Mouse (Mus musculus): ENCODE measurements around the gene 9530003J23Rik. TPM values are rescaled to one million over a fixed set of nuclear protein-coding genes. Genes with fewer than 3 reads are reported as not detected.
"Not testable (repeated sequence)": the region's sequence is repeated elsewhere in the genome, so short reads cannot be mapped to it uniquely, and the experiment has no call there.

The 9530003J23Rik gene
- polyA plus RNA-seq (2016; fragmentation: Nextera tagmentation; extraction: Ambion mirVana), result not detected in 2 replicates

- H3K4me2 ChIP-seq, result no peak within 1 kb of the TSS
- 70% methylated on average over 12 of the region's 12 CpGs for WGBS (ENCODE audit: insufficient replicate concordance)
These were observed at the start of gene 9530003J23Rik for GRCm38 (mm10) chr10:117238603-117239002. TSS of gene 9530003J23Rik (minus strand) at chr10:117238703.

GRCm38 (mm10) chr10:117287226-117287850 lies 48.8 kb upstream of the 9530003J23Rik start:
- Histone ChIP-seq H3K4me3 (no peak overlapping the region), H3K4me1 (no peaks in the 10 kb centered on the region), H3K36me3 (no peaks in the 10 kb centered on the region), H3K4me2 (no peak overlapping the region), H3K27me3 (replicated peaks) (no peaks in the 10 kb centered on the region; the same call in 1 of the 2 replicates), H3K9me3 (replicated peaks) (no peaks in the 10 kb centered on the region), H3K9ac (no peak overlapping the region), H3K27ac (no peak overlapping the region)
- 58% methylated on average over 3 of the region's 3 CpGs for WGBS (ENCODE audit: insufficient replicate concordance)
- no peak for ATAC-seq

More at GRCm38 (mm10) chr10:117238603-117239002, at the start of gene 9530003J23Rik:
- no peak within 1 kb of the TSS for H3K27ac ChIP-seq
- ATAC-seq, result no peak
- H3K4me1 ChIP-seq, result no peaks in the 10 kb centered on the region
- no peak within 1 kb of the TSS for H3K9ac ChIP-seq
- no peaks in the 10 kb centered on the region for H3K36me3 ChIP-seq
- no peaks in the 10 kb centered on the region for H3K27me3 ChIP-seq (replicated peaks)
- H3K4me3 ChIP-seq, result no peak within 1 kb of the TSS
- no peaks in the 10 kb centered on the region for H3K9me3 ChIP-seq (replicated peaks)

- no peak for ATAC-seq
- no peak overlapping the region for H3K9ac ChIP-seq
- no peak overlapping the region for H3K27ac ChIP-seq
- no peak overlapping the region for H3K4me2 ChIP-seq
- no peaks in the 10 kb centered on the region for H3K36me3 ChIP-seq
- WGBS (ENCODE audit: insufficient replicate concordance), result 76% methylated on average over 6 of the region's 6 CpGs
- H3K9me3 ChIP-seq (replicated peaks), result no peaks in the 10 kb centered on the region
- no peaks in the 10 kb centered on the region; the same call in 1 of the 2 replicates for H3K27me3 ChIP-seq (replicated peaks)
- H3K4me3 ChIP-seq, result no peak overlapping the region
- no peaks in the 10 kb centered on the region for H3K4me1 ChIP-seq
These were observed 48.0 kb upstream of the 9530003J23Rik start for GRCm38 (mm10) chr10:117286366-117286970.

GRCm38 (mm10) chr10:117285584-117285983 lies 47.1 kb upstream of the 9530003J23Rik start:
- not testable (repeated sequence) for H3K27me3 ChIP-seq (replicated peaks); H3K27ac ChIP-seq; H3K9me3 ChIP-seq (replicated peaks); ATAC-seq; H3K4me1 ChIP-seq; H3K9ac ChIP-seq; H3K4me2 ChIP-seq; H3K4me3 ChIP-seq; H3K36me3 ChIP-seq
- 70% methylated on average over 3 of the region's 7 CpGs for WGBS (ENCODE audit: insufficient replicate concordance)

GRCm38 (mm10) chr10:117284578-117285520 lies 46.3 kb upstream of the 9530003J23Rik start:
- H3K4me1 ChIP-seq, result no peaks in the 10 kb centered on the region
- H3K27ac ChIP-seq, result no peak overlapping the region
- no peaks in the 10 kb centered on the region for H3K36me3 ChIP-seq
- no peak overlapping the region for H3K9ac ChIP-seq
- H3K9me3 ChIP-seq (replicated peaks), result no peaks in the 10 kb centered on the region
- no peak overlapping the region for H3K4me2 ChIP-seq
- H3K27me3 ChIP-seq (replicated peaks), result no peaks in the 10 kb centered on the region
- 65% methylated on average over 10 of the region's 10 CpGs for WGBS (ENCODE audit: insufficient replicate concordance)
- no peak for ATAC-seq
- H3K4me3 ChIP-seq, result no peak overlapping the region

GRCm38 (mm10) chr10:117283871-117284577 lies 45.5 kb upstream of the 9530003J23Rik start:
- no peak overlapping the region for H3K9ac ChIP-seq
- no peaks in the 10 kb centered on the region for H3K4me1 ChIP-seq
- no peaks in the 10 kb centered on the region for H3K9me3 ChIP-seq (replicated peaks)
- H3K4me3 ChIP-seq, result no peak overlapping the region
- H3K36me3 ChIP-seq, result no peaks in the 10 kb centered on the region
- H3K4me2 ChIP-seq, result no peak overlapping the region
- no peaks in the 10 kb centered on the region for H3K27me3 ChIP-seq (replicated peaks)
- H3K27ac ChIP-seq, result no peak overlapping the region
- WGBS (ENCODE audit: insufficient replicate concordance), result 55% methylated on average over 7 of the region's 7 CpGs
- no peak for ATAC-seq

- H3K9ac ChIP-seq; H3K27me3 ChIP-seq (replicated peaks); H3K4me3 ChIP-seq; ATAC-seq; H3K4me1 ChIP-seq; H3K4me2 ChIP-seq; H3K27ac ChIP-seq; H3K9me3 ChIP-seq (replicated peaks); H3K36me3 ChIP-seq: not testable (repeated sequence)
- 58% methylated on average over 4 of the region's 4 CpGs for WGBS (ENCODE audit: insufficient replicate concordance)
These were observed 44.7 kb upstream of the 9530003J23Rik start for GRCm38 (mm10) chr10:117283196-117283595.

GRCm38 (mm10) chr10:117282551-117282950 lies 44.0 kb upstream of the 9530003J23Rik start:
- no peak for ATAC-seq
- H3K4me2 ChIP-seq, result no peak overlapping the region
- 58% methylated on average over 2 of the region's 2 CpGs for WGBS (ENCODE audit: insufficient replicate concordance)

GRCm38 (mm10) chr10:117282049-117282448 lies 43.5 kb upstream of the 9530003J23Rik start, which contains the start of gene Lyz2:
TSS of gene Lyz2 (minus strand) at chr10:117282321.
- WGBS (ENCODE audit: insufficient replicate concordance), result 15% methylated on average over 4 of the region's 4 CpGs
- H3K4me2 ChIP-seq, result peak within 1 kb of the TSS; percentile 20; the same call in 1 of the 2 replicates
- H3K36me3 ChIP-seq, result no peaks in the 10 kb centered on the region
- no peaks in the 10 kb centered on the region for H3K4me1 ChIP-seq
- no peak within 1 kb of the TSS for H3K27ac ChIP-seq
- ATAC-seq, result no peak
- no peaks in the 10 kb centered on the region for H3K27me3 ChIP-seq (replicated peaks)
- H3K4me3 ChIP-seq, result peak within 1 kb of the TSS; percentile 17; the same call in 1 of the 2 replicates
- H3K9me3 ChIP-seq (replicated peaks), result no peaks in the 10 kb centered on the region
- no peak within 1 kb of the TSS for H3K9ac ChIP-seq

More at GRCm38 (mm10) chr10:117282551-117282950, 44.0 kb upstream of the 9530003J23Rik start:
- Histone ChIP-seq H3K9me3 (replicated peaks) (no peaks in the 10 kb centered on the region), H3K36me3 (no peaks in the 10 kb centered on the region), H3K9ac (no peak overlapping the region), H3K4me1 (no peaks in the 10 kb centered on the region), H3K27me3 (replicated peaks) (no peaks in the 10 kb centered on the region), H3K4me3 (no peak overlapping the region), H3K27ac (no peak overlapping the region)

- no peak for ATAC-seq
- Histone ChIP-seq H3K27me3 (replicated peaks) (no peaks in the 10 kb centered on the region), H3K4me2 (peak overlapping the region; percentile 20; the same call in 1 of the 2 replicates), H3K4me3 (peak overlapping the region; percentile 17; the same call in 1 of the 2 replicates), H3K36me3 (no peaks in the 10 kb centered on the region), H3K9ac (no peak overlapping the region), H3K4me1 (no peaks in the 10 kb centered on the region), H3K9me3 (replicated peaks) (no peaks in the 10 kb centered on the region), H3K27ac (no peak overlapping the region)
- WGBS (ENCODE audit: insufficient replicate concordance), result 65% methylated on average over 7 of the region's 7 CpGs
These were observed 42.9 kb upstream of the 9530003J23Rik start for GRCm38 (mm10) chr10:117281381-117281920.

GRCm38 (mm10) chr10:117280000-117280399 lies 41.5 kb upstream of the 9530003J23Rik start:
- H3K4me3 ChIP-seq, result no peak overlapping the region
- WGBS (ENCODE audit: insufficient replicate concordance), result 53% methylated on average over 1 of the region's 1 CpGs

More at GRCm38 (mm10) chr10:117280000-117280399, 41.5 kb upstream of the 9530003J23Rik start:
- Histone ChIP-seq H3K27ac (no peak overlapping the region), H3K36me3 (no peaks in the 10 kb centered on the region), H3K4me1 (no peaks in the 10 kb centered on the region), H3K9me3 (replicated peaks) (no peaks in the 10 kb centered on the region), H3K9ac (no peak overlapping the region), H3K27me3 (replicated peaks) (no peaks in the 10 kb centered on the region), H3K4me2 (no peak overlapping the region)
- no peak for ATAC-seq

Data from liver, embryonic 12.5 days (tissue).